In genomic region chr1:54965159-54965995, GRCm38 (mm10) we compare ENCODE assay signal across 20 mouse cellular contexts. TPM values are rescaled to one million over a fixed set of nuclear protein-coding genes. Genes with fewer than 3 reads are reported as not detected.
DNase-seq lines count a peak whose midpoint lies in the region; ATAC-seq lines count a peak whose summit lies in the region.
"Had no signal": no experiment of that assay in that cellular context is flagged by ENCODE, and none has a peak within 500 bp of the region (broad histone marks: within the 10 kb centered on the region; RNA-seq: fewer than 3 reads in every experiment).

No protein-coding gene starts in this region.

- H3K4me1 ChIP-seq in intestine, embryonic 14.5 days (replicated peaks; ENCODE audit: control insufficient read depth, insufficient read depth, low read length), result no peaks in the 10 kb centered on the region
- no peaks in the 10 kb centered on the region for H3K4me1 ChIP-seq in intestine, embryonic 16.5 days (ENCODE audit: control insufficient read depth, insufficient read depth, low read length)
- peaks cover 34% of the 10 kb centered on the region for H3K4me1 ChIP-seq in embryonic facial prominence, embryonic 13.5 days
- H3K4me1 ChIP-seq in limb, embryonic 13.5 days, result peaks cover 25% of the 10 kb centered on the region
- H3K4me1 ChIP-seq: forebrain, embryonic 12.5 days; hindbrain, embryonic 15.5 days; liver, embryonic 15.5 days; neural tube, embryonic 12.5 days had no signal

- WGBS in intestine, embryonic 14.5 days, result 59% methylated on average over 11 of the region's 11 CpGs
- WGBS in intestine, embryonic 16.5 days, result 69% methylated on average over 11 of the region's 11 CpGs
- 21% methylated on average over 11 of the region's 11 CpGs for WGBS in embryonic facial prominence, embryonic 13.5 days
- 40% methylated on average over 11 of the region's 11 CpGs for WGBS in limb, embryonic 13.5 days

- DNase-seq in intestine, embryonic 14.5 days (ENCODE audit: low spot score), result peak; percentile 36
- peak; percentile 88 for DNase-seq in NIH3T3 (ENCODE audit: low read depth)
- no peak for DNase-seq in ovary, postnatal 10 days (ENCODE audit: low spot score)
- DNase-seq in left cerebral cortex, postnatal 14 days (ENCODE audit: low spot score in 2 of 2), result no peak
- DNase-seq in heart, adult 9 months (ENCODE audit: low spot score in 2 of 2), result no peak
- DNase-seq: cerebellum, adult 8-10 months; kidney, adult 11 months; kidney, postnatal 36 days; lung, postnatal 10 days; right cerebral cortex, postnatal 14 days; thymus, postnatal 25 days had no signal

- no peaks in the 10 kb centered on the region for H3K36me3 ChIP-seq in intestine, embryonic 14.5 days (ENCODE audit: control insufficient read depth, insufficient read depth, low read length)
- no peaks in the 10 kb centered on the region for H3K36me3 ChIP-seq in intestine, embryonic 16.5 days (ENCODE audit: control insufficient read depth, insufficient read depth, low read length)
- no peaks in the 10 kb centered on the region for H3K36me3 ChIP-seq in embryonic facial prominence, embryonic 13.5 days
- no peaks in the 10 kb centered on the region for H3K36me3 ChIP-seq in limb, embryonic 13.5 days
- H3K36me3 ChIP-seq: forebrain, embryonic 12.5 days; heart, embryonic 12.5 days; hindbrain, embryonic 15.5 days; liver, embryonic 15.5 days; neural tube, embryonic 12.5 days had no signal

- no peaks in the 10 kb centered on the region for H3K9me3 ChIP-seq in intestine, embryonic 14.5 days (ENCODE audit: control insufficient read depth, low read length)
- no peaks in the 10 kb centered on the region for H3K9me3 ChIP-seq in intestine, embryonic 16.5 days (ENCODE audit: control insufficient read depth, low read length)
- H3K9me3 ChIP-seq in embryonic facial prominence, embryonic 13.5 days, result 0 out of 2 replicates have a peak, but pooled peaks cover 6% of the 10 kb centered on the region
- H3K9me3 ChIP-seq in limb, embryonic 13.5 days, result no peaks in the 10 kb centered on the region; the same call in 1 of the 2 replicates
- H3K9me3 ChIP-seq: forebrain, embryonic 12.5 days; hindbrain, embryonic 15.5 days; liver, embryonic 15.5 days; neural tube, embryonic 12.5 days had no signal

- H3K27me3 ChIP-seq in intestine, embryonic 14.5 days (replicated peaks; ENCODE audit: control insufficient read depth, insufficient read depth, low read length), result no peaks in the 10 kb centered on the region
- H3K27me3 ChIP-seq in intestine, embryonic 16.5 days (replicated peaks; ENCODE audit: control insufficient read depth, insufficient read depth, low read length), result no peaks in the 10 kb centered on the region
- no peaks in the 10 kb centered on the region for H3K27me3 ChIP-seq in embryonic facial prominence, embryonic 13.5 days
- H3K27me3 ChIP-seq in limb, embryonic 13.5 days, result no peaks in the 10 kb centered on the region
- H3K27me3 ChIP-seq: forebrain, embryonic 12.5 days; heart, embryonic 12.5 days; hindbrain, embryonic 15.5 days; liver, embryonic 15.5 days; megakaryocyte, embryonic 14.5 days; neural tube, embryonic 12.5 days had no signal

- no peak overlapping the region for H3K4me3 ChIP-seq in intestine, embryonic 14.5 days (ENCODE audit: low read depth, low read length)
- no peak overlapping the region for H3K4me3 ChIP-seq in intestine, embryonic 16.5 days (ENCODE audit: low read length)
- no peak overlapping the region for H3K4me3 ChIP-seq in embryonic facial prominence, embryonic 13.5 days
- H3K4me3 ChIP-seq in limb, embryonic 13.5 days, result no peak overlapping the region
- H3K4me3 ChIP-seq: forebrain, embryonic 12.5 days; heart, embryonic 12.5 days; hindbrain, embryonic 15.5 days; liver, embryonic 15.5 days; megakaryocyte, embryonic 14.5 days; neural tube, embryonic 12.5 days had no signal

- no peak overlapping the region for H3K9ac ChIP-seq in intestine, embryonic 14.5 days (ENCODE audit: low read length)
- no peak overlapping the region for H3K9ac ChIP-seq in intestine, embryonic 16.5 days (ENCODE audit: low read depth, low read length)
- H3K9ac ChIP-seq in embryonic facial prominence, embryonic 13.5 days, result no peak overlapping the region
- H3K9ac ChIP-seq in limb, embryonic 13.5 days, result no peak overlapping the region
- H3K9ac ChIP-seq: forebrain, embryonic 12.5 days; heart, embryonic 12.5 days; hindbrain, embryonic 15.5 days; liver, embryonic 15.5 days; neural tube, embryonic 12.5 days had no signal

- no peak for ATAC-seq in intestine, embryonic 14.5 days (replicated peaks; ENCODE audit: low FRiP score, low TSS enrichment, low read depth)
- no peak for ATAC-seq in intestine, embryonic 16.5 days
- peak; percentile 71 for ATAC-seq in embryonic facial prominence, embryonic 13.5 days (ENCODE audit: insufficient number of reproducible peaks, insufficient read depth, low FRiP score, low TSS enrichment, low read depth)
- peak; percentile 70 for ATAC-seq in limb, embryonic 13.5 days (ENCODE audit: low FRiP score, low read depth)

- intact Hi-C loops in left cerebral cortex, postnatal 14 days (cut with DNase I), result no loop called here

- no peak overlapping the region for H3K27ac ChIP-seq in intestine, embryonic 14.5 days (ENCODE audit: low read depth)
- no peak overlapping the region for H3K27ac ChIP-seq in intestine, embryonic 16.5 days (ENCODE audit: low read length)
- H3K27ac ChIP-seq in embryonic facial prominence, embryonic 13.5 days, result peak overlapping the region; percentile 78
- H3K27ac ChIP-seq in limb, embryonic 13.5 days, result peak overlapping the region; percentile 55; the same call in 1 of the 2 replicates
- H3K27ac ChIP-seq: forebrain, embryonic 12.5 days; hindbrain, embryonic 15.5 days; liver, embryonic 15.5 days; neural tube, embryonic 12.5 days had no signal

- no peak overlapping the region for H3K4me2 ChIP-seq in intestine, embryonic 14.5 days (ENCODE audit: low read length)
- H3K4me2 ChIP-seq in intestine, embryonic 16.5 days (ENCODE audit: low read depth, low read length), result no peak overlapping the region
- peak overlapping the region; percentile 12; the same call in 1 of the 2 replicates for H3K4me2 ChIP-seq in embryonic facial prominence, embryonic 13.5 days
- H3K4me2 ChIP-seq in limb, embryonic 13.5 days (replicated peaks), result no peak overlapping the region
- H3K4me2 ChIP-seq: forebrain, embryonic 12.5 days; heart, embryonic 12.5 days; hindbrain, embryonic 15.5 days; liver, embryonic 15.5 days; neural tube, embryonic 12.5 days had no signal

RNA-seq across cellular contexts. Expression of gene Ankrd44, which starts 39.2 kb away (rescaled TPM):
- polyA plus RNA-seq in intestine, embryonic 14.5 days (2014; fragmentation: Nextera tagmentation; extraction: Ambion mirVana), result 15.3 and 16.0 TPM in 2 replicates
- polyA plus RNA-seq in intestine, embryonic 16.5 days (2015; fragmentation: Nextera tagmentation; extraction: Ambion mirVana), result 7.2 and 7.6 TPM in 2 replicates
- polyA plus RNA-seq in embryonic facial prominence, embryonic 13.5 days (2015; fragmentation: Nextera tagmentation; extraction: Ambion mirVana), result 25.8 and 36.7 TPM in 2 replicates
- 20.3 and 23.0 TPM in 2 replicates for polyA plus RNA-seq in limb, embryonic 13.5 days (2015; fragmentation: Nextera tagmentation; extraction: Ambion mirVana)
- total RNA-seq in left cerebral cortex, postnatal 14 days (2021), result 10 to 100 TPM; 20.6 to 22.8 TPM

Comparison
In these comparisons a context has a peak if more than half of its experiments do, and no peak if none do; other contexts are left out.
1. ATAC-seq: peak in embryonic facial prominence, embryonic 13.5 days (single experiment) and limb, embryonic 13.5 days (single experiment); none in intestine, embryonic 14.5 days (single experiment) and intestine, embryonic 16.5 days (single experiment).
2. DNase-seq: peak in intestine, embryonic 14.5 days (single experiment) and NIH3T3 (single experiment); none in ovary, postnatal 10 days (single experiment), left cerebral cortex, postnatal 14 days (0 of 2) and heart, adult 9 months (0 of 2).
3. H3K27ac ChIP-seq: peak in embryonic facial prominence, embryonic 13.5 days (single experiment) and limb, embryonic 13.5 days (single experiment); none in intestine, embryonic 14.5 days (single experiment) and intestine, embryonic 16.5 days (single experiment).